Mouse (Mus musculus) urinary bladder, postnatal 36 days (tissue): ENCODE data around the gene Bdkrb1.

ENCODE experiments used
- DNase-seq, 2 experiments: peaks; one replicate each; pipeline ENCODE4 v3.0.0; 2022; ENCODE audit warnings: low spot score in 2 of 2, mixed read lengths in 1 of 2

Bdkrb1 gene

GRCm38 (mm10) chr12:105598503-105598902 is 4.4 kb upstream of the Bdkrb1 start:
- no peak for DNase-seq

DNA sequence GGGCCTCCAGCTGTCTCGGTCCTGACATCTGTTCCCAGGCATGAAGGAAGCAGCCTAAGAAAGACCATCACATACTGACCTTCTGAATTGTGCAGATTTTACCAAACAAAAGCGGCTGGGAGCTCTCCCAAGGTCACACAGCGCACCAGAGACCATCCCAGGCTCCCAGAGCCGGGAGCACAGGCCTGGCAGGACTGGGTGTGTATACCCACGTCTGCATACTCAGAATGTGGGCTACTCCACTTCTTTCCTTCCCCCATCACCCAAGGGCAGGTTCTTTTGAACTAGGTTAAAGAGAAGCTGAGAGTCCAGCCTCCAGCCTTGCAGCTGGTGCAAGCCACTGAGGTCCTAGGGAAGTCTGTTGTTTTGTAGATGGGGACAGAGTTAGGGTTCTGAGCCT is 3.8 kb upstream of the Bdkrb1 start:
- DNase-seq, result no peak

DNA sequence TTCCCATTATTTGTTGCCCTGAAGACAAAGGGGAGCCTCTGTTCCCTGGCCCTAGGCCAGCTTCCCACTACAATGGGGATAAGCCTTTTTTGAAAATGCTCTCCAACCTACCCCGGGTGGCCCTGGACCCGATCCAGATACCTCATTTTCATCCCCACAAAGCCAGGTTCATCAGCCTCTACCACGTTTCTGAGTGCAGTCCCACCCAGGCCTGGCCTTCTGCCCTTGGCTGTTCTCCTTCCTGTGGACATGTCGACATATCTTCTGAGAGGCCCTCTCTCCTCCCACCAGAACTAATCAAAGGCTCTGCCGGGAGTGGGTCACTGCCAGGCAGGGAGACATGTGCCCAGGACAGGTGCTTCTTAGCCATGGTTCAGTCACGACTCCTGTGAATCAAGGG is 1.3 kb upstream of the Bdkrb1 start:
- DNase-seq, result no peak

GRCm38 (mm10) chr12:105603904-105604303 is 1.0 kb downstream of the Bdkrb1 start:
- no peak for DNase-seq

DNA sequence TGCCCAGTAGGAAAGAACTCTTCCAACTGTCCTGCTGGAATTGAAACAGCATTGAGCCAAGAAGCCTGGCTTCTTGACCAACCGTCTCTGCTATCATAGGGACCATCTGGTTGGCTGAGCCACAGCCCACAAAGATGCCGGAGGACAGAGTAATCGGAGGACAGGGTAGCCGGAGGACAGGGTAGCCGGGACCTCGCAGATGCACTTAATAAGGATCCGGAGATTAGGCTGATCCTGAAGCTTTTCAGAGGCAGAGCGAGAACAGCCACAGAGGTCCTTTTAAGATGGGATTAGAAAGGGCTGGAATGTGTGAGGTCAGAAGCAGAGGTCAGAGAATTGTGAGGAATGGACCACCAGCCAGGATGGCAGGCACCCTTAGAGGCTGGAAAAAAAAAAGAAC is 2.3 kb downstream of the Bdkrb1 start:
- DNase-seq, result no peak

GRCm38 (mm10) chr12:105606881-105607280 is 4.0 kb downstream of the Bdkrb1 start:
- DNase-seq, result no peak

GRCm38 (mm10) chr12:105611045-105611444 is 8.2 kb downstream of the Bdkrb1 start:
- DNase-seq, result no peak

DNA sequence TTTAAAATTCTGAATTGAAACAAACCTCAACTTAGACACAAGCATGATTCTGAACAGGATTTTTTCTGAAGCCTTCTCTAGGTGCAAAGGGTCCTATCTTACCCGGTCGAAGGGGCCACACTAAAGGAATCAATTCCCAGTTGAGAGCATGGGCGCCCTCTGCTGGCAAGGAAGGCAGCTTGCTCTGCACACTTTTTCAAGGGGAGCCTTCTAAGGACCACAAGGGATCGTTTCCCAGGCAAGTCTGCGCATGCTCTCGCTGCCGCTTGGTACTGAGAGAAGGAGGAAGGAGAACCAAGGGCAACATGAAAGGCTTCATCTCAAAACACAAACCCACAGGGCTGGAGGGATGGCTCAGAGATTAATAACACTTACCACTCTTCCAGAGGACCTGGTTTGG is 8.9 kb downstream of the Bdkrb1 start:
- peak in 1 of 2 experiments; percentile 16 for DNase-seq

DNA sequence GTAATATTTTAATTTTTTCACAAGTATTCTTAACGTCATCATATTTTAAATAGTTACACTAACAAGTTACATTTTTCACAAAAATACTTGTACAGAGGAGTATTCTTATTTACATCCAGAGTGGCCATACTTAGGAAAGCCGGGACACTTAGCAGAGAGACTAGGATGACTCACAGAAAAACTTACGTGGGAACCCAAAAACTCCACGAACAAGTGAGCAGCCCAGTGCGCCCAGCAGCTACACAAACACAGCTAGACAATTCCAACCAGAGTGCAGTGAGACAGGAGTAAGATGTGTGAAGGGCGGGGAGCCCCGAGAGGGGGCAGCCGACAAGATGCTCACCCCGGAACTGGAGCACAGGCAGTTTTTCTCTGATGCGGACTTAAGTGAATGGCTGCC is 10.7 kb downstream of the Bdkrb1 start:
- DNase-seq, result no peak

DNA sequence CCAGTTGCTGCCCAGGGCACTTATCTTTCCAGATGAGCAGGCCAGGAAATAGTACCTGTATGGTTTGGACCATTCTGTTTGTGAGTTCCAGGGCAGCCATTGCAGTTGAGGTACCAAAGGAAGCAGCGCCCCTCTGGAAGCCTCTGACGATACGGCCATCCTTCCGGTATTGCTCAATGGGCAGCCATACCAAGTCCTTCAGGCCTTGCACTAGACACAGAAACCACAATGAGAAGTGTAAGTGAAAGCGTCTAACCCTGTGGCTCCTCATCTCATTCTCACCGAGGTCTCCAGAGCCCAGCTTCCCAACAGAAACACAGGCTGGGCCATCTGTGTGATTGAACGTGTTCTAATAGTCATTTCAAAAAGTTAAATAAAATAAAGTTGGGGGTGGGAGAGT is 19.2 kb downstream of the Bdkrb1 start:
- no peak for DNase-seq

DNA sequence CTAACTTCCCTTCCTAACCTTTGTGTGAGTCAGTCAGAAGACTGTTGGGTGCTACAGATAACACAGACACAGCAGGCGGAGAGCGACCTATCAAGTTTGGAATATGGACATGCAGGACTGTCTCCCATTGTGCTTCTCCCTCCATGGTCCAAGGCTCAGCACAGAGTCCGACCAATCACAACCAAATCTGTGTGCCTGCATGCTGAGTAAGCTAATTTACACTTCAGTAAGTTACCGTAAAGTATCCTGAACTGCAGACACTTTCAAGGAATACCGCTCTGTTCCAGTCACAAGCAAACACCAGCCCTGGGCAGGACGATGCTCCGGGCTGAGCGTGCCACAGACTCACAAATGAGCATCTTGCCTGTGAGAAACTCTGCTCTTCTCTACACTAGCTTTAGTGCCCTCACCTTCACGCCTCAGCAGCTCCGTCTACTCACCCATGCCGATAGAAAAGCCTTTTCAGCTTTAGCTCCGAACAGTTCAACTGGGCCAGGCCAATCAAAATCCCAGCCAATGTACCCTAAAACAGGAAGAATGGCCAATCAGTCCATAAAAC is 20.2 kb downstream of the Bdkrb1 start:
- no peak for DNase-seq

GRCm38 (mm10) chr12:105625798-105626197 is 22.9 kb downstream of the Bdkrb1 start:
- DNase-seq, result no peak

- DNase-seq, result no peak
Measured at GRCm38 (mm10) chr12:105634374-105635067, 31.6 kb downstream of the Bdkrb1 start.

GRCm38 (mm10) chr12:105636551-105636950 is 33.7 kb downstream of the Bdkrb1 start:
- no peak for DNase-seq

GRCm38 (mm10) chr12:105637554-105637953 is 34.7 kb downstream of the Bdkrb1 start:
- DNase-seq, result no peak

DNA sequence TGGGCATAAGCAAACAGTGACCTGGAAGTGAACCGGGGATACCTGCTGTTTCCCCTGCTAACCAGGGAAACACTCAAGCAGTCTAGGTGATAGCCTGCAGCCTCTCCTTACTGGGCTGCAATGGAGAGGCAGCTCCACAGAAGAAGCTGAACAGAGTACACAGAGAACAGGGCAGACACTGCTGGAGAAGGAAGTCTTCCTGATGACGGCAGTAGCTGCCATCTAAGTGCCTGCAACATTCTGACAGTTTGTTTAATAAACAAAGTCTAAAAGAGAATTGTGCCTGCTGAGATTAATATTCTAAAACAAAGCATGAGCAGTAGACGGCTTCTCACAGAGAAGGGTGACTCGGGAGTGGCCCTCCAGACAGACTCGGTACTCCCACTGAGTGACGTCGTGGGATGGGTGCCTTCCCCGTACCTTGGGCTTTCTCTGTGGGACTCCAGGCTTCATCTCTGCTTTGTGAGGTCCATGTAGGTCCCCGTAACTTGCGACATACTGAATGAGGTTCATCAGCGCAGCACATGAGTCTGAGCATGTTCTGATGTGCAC is 40.0 kb downstream of the Bdkrb1 start:
- DNase-seq, result no peak
